Mouse (Mus musculus): ENCODE results near the gene Grid2.

- no peak for TF ChIP-seq CTCF (IDR thresholded peaks at IDR 0.05; ENCODE audit: low read depth, low read length)
- TF ChIP-seq POLR2A (IDR thresholded peaks at IDR 0.05; ENCODE audit: extremely low read depth, insufficient read depth, low read length), result no peak
Observed at GRCm38 (mm10) chr6:64245951-64246350, 990.3 kb downstream of the Grid2 start.
